Mouse (Mus musculus) E14TG2a.4 (cell line): ENCODE measurements around the gene Axin1.

ENCODE experiments used
- CTCF ChIP-seq: conservative IDR thresholded peaks from 2 replicates; pipeline ENCODE4 v1.5.1; 2014; ENCODE audit warnings: low read length
- POU5F1 ChIP-seq: IDR thresholded peaks from 2 replicates; pipeline ENCODE4 v1.6.1; 2014; ENCODE audit warnings: low read length, borderline replicate concordance

GRCm38 (mm10) chr17:26112751-26113150, 25.7 kb upstream of the Axin1 start:
- TF ChIP-seq CTCF, result no peak
- no peak for TF ChIP-seq POU5F1
